Mouse (Mus musculus) hindlimb bud, embryonic 11.5 days (tissue): Measurements from ENCODE around the gene Plau.

ENCODE experiments used
- DNase-seq: peaks from one replicate; pipeline ENCODE4 v3.0.0-alpha.2; 2012; ENCODE audit warnings: low read depth, low spot score; ENCODE audit errors: extremely low spot score

Plau gene

DNA sequence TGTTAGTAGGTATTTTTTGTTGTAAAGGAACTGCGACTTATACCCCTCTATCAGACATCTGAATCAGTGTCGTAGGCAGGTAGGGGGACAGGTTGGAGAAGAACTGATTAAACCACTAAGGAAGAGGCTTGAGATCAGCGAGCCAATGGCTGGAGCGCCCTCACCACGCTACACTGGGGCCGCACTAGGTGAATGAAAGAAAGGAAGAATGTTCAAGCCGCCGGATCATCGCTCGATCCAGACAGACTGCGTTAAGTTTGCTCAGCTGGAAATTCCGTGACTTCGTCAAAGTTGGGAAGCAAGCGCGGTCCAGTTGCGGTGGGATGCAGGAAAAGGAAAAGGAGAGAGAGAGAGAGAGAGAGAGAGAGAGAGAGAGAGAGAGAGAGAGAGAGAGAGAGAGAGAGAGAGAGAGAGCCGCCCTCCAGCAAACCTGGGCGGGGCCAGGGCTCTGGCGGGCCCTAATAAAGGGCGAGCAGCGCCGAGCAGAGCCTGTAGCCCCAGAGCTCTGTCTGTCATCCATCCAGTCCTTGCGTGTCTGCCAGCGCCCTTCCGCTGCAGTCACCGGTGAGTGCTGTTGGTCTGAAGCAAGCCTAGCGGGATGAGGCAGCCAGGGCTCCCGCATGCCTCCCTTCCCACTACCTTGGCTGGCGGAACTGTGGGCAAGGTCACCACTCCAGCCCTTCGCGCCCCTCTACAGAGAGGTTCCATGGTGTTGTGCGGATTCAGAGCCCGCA, at the start of gene Plau:
Gene Plau (plus strand): TSS at position 490 of the 734 bp plus-strand sequence.
- no peak for DNase-seq

DNA sequence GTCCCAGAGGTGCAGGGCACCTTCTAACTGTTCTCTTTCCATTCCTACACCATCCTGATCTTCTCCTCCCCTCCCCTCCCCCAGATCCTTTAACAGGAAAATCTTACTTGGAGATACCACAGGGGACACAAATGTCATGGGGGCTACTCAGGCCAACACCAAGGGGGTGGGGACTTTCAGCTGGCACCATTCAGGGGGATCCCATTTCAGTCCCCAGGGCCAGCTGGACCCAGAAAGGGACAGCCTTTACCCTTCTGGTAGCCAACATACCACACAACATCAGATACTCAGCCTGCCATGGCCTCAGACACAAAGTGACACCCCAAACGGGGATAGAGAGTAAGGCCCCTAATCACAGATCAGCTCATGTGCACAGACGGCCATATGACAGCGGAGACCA, 48.3 kb upstream of the Plau start:
- no peak for DNase-seq

DNA sequence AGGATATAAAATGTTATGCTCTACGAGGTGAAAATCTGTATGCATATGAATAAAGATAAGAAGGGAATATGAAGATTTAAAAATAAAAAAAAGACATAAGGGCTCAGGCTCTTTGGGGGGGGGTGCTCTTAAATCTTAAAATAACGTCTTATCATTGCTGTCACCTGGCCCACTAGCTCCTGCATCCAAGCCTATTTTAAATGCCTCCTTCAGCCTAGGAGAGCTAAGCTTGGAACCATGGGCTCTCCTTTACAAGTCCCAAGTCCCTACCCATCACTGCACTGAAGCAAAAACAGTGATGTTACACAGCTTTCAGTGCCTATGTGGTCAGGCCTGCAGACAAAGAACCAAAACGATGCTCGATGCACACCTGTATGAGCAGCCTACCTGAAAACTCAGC, 46.9 kb upstream of the Plau start:
- DNase-seq: no peak

DNA sequence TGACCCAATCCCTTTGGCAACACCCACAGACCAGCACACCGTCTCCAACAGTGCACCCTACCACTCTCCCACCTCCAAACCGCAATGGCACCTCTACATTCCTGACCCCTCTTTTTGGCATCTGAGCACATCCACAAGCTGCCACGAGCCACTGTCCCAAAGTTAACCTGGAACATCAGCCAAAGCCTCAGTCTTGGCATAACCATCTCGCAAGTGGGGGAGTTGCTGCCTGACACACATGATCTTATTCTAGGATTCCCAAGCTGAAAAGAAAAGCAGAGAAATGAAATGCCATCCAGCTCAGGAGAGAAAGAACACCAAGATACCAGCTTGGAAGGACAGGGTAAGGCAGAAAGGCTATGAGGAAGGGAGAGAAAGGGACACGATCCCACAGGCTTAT, 46.0 kb upstream of the Plau start:
- DNase-seq: no peak

DNA sequence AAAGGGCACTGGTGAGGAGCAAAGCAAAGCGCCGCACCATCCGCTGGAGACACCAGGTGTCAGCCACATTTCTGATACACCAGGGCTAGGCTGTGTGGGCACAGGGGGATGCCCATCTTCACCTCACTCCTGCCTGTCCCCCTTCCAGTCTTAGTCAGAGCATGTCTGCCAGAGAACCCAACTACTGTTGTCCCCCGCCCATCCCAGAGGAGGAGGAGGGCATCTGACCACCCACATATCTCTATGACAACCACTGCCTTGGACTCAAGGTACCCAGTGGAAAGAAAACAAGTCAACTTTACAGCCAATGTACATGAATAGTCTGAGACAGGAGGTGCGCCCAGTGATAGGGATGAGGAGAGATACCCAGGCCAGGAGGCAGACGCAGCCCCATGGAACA, 45.5 kb upstream of the Plau start:
- DNase-seq: no peak

DNA sequence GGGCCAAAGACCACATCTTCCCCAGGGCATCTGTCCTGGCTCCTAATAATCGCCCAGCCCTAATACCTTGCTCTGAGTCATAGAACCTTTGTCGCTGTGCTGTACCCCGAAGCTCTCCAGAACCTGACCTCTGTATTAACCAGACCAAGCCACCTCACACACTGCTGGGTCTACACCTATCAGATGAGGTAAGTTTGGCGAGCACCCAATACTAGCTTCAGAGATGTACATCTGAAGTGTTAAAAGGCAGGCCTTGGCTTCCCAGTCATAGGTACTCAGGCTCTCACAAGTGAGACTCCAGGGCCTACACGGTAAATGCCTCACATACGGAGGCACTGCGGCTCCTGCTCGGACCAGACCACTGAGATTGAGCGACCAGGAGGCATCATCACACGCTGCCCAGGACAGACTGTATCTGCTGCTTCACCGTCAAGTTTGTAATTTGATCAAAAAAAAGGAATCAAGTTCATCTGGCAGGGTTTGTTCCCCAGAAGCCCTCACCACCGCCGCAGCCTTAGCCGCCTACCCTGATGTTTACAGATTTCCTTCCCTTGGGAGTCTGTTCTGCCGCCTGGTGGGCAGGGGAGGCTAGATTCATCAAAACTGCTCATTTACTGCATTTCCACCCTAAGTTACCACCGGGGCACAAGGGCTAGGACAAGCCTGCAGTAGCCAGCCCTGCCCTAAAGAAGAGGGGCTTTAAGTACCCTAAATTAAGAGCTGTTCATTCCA, 44.8 kb upstream of the Plau start:
- DNase-seq: no peak

DNA sequence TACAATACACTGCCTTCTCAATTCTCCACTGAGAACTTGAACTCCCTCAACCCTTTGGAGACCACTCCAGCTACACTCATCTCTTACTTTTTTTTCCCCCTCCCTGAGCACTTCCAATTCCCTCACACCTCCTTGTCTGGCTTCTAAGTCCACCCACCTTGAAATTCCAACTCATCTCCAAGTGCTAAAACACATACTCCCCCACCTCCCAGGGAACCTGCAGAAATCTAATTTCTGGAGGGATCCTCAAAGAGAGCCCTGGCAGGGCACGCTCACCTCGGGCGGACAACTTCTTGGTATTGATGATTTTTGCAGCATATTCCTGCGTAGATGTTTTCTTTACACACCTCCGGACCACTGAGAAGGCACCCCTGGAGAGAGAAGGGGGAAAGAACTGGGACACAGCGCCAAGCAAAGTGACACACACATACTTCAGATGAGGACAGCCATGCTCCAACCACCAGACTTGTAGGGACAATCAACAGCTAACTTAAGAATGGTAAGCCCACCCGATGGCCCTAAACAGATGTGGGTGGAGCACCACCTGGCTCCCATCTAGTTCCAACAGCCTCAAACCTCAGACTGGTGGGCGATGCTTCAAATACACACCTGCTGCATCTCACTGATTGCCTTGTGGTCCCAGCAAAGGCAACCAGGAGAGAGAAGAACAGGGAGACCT, 44.1 kb upstream of the Plau start:
- DNase-seq: no peak

DNA sequence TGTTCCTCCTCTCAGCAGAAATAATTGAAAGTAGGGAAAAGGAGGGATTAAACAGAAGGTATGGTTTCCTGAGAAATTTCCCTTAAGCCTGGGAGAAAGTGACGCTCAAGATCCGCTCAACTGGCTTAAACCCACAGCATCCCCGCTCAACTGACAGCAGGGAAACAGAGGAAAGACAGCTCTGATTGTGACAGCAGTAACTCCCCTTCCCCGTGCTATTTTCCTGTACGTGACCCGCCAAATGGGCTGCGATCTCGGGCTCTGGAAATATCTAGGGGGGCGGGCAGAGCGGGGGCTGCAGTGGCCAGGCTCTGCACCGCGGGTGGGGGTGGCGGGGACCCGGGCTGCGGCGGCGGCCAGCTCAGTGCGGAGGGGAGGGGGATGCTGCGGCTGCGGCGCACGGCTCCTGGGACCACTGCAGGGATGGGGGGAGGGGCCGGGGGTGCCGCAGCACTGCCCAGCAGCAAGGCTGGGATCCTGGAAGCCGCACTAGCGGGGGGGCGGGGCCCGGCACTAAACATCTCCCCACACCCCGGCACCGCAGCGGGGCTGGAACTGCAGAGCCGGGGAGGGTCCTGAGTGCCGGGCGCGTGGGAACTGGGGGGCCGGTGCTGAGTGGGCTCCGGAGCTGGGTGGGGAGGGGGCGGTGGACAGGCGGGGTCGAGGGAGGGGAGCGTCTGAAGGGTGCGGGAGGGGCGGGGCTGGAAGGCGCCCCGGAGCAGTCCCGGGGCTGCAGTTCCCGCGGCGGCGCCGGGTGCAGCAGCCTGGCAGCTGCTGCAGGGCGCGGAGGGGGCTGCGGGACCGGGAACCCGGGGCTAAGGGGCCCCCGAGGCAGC, 43.3 kb upstream of the Plau start:
- DNase-seq: no peak

DNA sequence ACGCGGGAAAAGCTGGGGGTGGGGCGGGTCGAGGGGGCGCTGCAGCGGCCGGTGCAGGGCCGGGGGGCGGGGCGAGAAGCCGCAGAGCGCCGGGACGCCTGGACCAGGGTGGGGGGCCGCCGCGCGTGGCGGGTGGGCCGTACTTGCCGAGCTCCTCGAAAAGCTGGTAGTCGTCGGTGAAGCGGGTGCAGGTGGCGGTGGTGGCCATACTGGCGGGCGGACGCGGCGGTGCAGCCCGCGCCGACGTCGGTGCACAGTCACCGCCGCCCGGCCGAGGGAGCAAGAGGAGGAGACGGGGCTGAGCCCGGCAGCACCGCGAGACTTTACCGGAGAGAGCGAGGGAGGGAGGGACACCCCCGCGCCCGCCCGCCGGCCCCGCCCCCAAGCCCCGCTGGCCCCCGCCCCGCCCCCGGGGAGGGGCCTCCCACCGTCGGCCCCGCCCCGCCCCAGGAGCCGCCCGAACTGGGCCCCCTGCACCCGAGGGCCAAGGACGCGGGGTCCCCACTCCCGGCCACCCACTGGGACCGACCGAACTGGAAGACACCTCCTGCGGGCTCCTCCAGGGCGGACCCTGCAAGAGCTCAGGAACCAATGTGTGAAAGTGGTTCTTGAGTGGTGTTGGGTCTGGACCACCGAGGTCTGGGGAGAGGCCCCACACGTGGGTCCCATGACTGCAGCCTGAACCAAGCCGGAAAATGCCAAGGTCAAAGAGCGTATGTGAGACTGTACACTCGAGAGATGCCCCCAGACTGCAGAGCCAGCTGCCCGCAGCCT, 42.5 kb upstream of the Plau start, which contains the start of gene Camk2g:
Gene Camk2g (minus strand): TSS at position 331 of the 774 bp plus-strand sequence.
- DNase-seq: no peak

DNA sequence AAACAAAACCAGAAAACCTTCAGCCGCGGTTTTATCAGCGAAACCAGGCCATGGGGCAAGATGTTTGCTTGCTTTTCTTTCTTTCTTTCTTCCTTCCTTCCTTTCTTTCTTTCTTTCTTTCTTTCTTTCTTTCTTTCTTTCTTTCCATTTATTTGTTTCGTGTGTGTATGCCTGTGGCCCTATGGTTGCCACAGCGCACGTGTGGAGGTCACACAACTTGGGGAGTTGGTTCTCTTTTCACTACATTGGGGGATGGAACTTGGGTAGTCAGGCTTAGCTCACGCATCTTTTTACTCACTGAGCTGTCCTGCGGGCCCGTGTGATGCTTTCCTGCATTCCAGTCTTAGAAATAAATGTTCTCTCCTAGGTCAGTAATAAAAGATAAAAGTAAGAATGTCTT, 41.9 kb upstream of the Plau start:
- no peak for DNase-seq

DNA sequence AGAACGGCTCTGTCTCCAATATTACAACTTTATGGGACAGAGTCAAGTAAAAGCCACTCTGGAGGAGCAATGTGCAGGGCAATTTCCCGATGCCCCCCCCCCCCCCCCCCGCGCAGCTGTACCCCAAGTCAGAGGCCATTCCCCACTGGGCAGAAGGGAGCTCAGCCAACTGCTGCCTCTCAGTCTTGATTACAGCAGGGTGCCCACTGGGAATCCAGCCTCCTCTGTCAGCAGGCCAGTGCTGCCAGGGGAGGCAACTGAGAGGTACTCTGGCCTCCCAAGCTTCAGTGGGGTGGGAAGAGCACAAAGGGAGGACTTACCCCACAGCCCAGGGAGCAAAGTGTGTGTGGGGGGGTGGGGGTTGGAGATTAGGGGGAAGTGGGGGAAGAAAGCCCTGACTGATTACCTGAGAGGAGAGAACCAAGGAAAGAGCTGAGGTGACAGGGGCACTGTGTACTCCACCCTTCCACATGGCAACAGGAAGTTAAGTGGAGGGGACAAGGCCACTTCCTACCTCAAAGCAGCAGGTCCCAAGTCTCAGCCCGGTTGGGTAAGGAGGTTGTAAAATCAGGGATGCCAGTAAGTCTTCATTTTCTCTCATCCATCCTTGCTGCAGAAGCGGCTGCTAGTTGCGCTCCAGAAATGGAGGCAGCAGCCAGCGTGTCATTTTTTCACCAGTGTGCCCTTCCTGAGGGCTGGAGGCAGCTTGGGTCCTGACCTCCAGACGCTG, 40.9 kb upstream of the Plau start:
- DNase-seq: no peak

DNA sequence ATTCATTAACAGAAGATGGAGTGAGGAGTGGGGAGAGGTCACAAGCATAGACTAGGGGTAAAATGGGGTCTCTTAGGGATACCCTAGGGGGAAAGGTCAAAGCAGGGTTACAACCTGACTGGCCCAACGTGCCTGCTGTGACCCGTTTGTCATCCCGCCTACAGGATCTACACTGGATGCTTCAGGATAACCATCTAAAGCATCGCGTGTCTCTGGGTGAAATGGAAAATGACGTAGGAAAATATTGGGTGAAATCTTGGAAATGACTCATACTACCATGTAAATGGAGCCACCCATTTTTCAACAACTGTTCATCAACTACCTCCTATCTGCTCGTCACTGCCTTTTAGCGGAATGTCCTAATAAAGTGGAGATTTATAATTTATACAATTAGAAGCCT, 40.3 kb upstream of the Plau start:
- DNase-seq: no peak

DNA sequence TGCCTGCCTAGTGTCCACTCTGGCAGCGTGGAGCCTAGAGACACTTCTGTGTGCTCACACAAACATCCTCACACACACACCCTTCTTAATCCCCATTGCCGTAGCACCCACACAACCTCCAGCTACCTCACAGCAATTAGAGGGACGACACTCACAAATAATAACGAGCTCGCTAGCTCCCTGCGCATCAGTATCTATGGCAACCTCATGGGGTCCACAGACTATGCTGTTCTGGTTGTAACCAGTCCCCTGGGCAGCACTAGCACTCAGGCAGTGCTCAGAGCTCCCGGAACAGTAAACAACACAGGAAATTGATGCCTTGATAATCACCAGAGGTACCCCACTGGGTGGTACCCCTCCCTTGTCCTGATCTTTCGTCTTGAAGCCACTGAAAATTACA, 39.8 kb upstream of the Plau start:
- no peak for DNase-seq

DNA sequence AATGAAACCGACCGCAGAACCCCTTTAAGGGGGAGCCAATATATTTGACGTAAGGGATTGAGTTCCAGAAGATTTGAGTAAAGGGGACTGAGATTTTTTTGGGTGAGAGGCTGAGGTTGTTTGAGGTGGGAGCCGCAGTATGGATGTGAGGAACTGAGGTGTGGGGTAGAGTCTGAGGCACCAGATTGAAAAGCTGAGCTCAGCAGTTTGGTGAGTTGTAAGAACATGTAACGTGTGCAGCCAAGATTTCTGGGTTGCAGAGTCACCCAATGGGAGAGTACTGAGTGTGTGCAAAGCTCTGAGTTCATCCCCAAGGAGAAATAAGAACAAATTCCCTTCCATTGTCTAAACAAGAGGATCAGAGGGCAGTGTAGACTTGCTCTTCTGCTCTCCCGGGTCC, 38.2 kb upstream of the Plau start:
- no peak for DNase-seq

DNA sequence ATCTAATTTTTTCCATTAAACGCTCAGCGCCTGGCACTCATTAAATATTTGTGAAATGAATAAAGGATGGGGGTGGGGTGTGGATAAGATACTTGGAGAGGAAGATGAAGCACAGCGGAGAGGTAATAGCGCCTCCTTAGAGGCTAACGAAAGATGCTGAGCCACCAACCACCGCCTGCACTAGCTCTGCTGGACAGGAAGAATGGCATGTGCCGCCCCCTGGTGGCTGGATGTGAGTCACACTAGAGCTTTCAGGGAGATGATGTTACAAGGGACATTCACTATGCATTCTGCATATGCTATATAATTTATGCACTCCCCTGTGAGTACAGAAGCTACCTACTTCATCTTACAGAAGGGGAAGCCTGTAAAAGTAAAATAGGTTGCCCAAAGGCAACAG, 37.7 kb upstream of the Plau start:
- DNase-seq: no peak

DNA sequence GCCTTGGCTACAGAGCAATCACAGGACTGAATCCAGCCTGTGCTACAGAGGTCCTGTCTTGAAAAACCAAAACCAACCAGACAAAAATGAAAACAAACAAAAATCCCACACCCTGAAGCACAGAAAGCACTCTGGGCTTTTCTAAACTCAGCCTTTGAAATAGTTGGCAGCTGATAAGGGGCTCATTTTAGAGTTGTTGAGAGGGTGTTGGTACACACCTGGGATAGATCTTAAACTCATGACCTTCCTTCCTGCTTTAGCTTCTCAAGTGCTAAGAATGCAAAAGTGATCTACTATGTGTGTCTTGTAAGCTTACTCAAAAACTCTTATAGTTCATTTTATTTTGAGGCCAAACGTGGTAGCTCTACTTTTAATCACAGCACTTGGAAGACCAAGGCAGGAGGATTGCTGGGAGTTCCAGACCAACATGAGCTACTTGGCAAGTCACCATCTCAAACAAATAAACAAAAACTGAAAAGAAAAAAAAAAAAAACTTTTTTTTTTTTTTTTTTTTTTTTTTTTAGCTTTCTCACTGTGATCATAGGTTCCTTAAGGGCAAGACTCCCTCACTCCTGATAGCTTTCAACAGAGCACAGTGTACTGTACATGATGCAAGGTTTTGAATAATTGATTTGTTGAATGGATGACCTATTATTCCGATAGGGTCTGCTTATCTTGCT, 33.4 kb upstream of the Plau start:
- DNase-seq: no peak

DNA sequence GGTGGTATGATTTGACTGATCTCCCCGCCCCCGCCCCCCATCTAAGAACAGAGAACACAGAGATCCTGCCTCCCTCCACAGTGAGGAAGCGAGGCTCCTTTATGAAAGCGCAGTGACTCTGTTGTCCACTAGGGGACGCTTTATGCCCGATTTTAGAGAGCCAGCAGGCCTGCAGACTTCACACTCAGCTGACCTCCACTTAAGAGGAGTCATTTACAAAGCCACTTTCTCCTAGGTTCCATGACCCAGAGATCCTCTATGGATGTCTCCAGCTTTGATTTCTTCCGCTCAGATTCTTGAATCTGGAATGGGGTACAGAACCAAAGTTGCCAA, 32.9 kb upstream of the Plau start:
- DNase-seq: peak; percentile 86

DNA sequence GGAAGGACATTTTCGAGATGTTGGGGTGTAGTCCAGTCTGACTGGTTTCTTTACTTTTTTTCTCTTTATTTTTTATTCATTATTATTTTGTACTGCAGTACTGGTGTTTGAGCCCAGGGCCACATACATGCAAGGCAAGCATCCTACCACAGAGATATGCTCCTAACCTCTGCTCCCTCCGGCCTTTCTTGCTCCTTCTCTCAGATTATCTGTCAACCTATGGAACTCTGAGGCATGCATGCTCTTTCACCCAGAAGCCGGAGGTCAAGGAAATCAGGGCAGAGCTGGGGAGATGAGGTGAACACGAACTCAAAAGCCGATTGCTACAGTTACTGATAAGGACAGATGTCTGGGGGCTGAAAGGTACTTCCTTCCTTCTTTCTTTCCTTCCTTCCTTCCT, 32.0 kb upstream of the Plau start:
- DNase-seq: no peak

DNA sequence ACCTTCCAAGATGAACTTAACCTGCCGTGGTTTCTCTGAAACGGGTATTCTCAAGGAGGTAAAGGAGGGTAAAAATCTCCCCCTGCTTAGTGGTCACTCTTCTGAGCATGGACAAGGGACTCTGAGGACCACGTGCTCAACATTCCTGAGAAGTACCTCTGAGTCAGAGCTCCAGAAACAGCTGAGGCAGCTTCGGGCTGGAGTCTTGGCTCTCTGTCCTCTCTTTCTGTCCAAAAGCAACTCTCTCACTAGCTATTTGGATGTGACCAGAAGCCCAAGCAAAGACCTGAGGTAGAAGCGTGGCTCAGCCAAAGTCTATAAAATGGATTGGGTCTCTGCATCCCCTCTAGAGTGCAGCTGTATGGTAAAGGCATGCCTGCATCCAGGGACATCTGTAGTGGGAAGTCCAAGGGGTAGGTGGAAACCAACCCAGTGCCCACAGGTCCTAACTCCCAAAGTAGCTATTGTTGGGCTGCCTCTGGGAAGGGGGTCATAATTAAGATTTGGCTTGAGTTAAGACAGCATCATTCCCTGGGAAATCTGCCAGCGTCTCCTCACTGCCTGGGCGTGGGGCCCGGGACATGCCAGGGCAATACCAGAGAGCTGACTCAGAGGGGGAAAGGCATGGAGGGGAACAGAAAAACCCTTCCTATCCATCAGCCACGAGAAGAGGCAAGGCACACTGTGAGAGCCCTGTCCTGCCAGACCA, 31.3 kb upstream of the Plau start:
- no peak for DNase-seq
